Mouse (Mus musculus) thymus, adult 2 months (tissue): ENCODE data around the gene Ung.

ENCODE experiments used
- CTCF ChIP-seq: fragments of 200-500 bp; IDR thresholded peaks from 2 replicates; pipeline ENCODE4 v1.5.1; 2012; ENCODE audit warnings: mild to moderate bottlenecking, control low read depth, low read length, moderate library complexity, borderline replicate concordance; ENCODE audit not compliant: control insufficient read depth, poor library complexity, insufficient read depth; ENCODE audit errors: extremely low read depth
- POLR2A ChIP-seq: fragments of 200-500 bp; IDR thresholded peaks from 2 replicates; pipeline ENCODE4 v1.6.1; 2012; ENCODE audit warnings: mild to moderate bottlenecking, low read length, control low read depth, moderate library complexity; ENCODE audit not compliant: control insufficient read depth, poor library complexity, insufficient read depth; ENCODE audit errors: extremely low read depth

- TF ChIP-seq CTCF (no peak), POLR2A (no peak)
Observed at GRCm38 (mm10) chr5:114100390-114101099, 29.6 kb upstream of the Ung start.
